Mouse (Mus musculus) spleen, embryonic (tissue): ENCODE measurements around the gene Rassf1.

Source experiments
- CTCF ChIA-PET: fragments of 350-600 bp; sonication (Branson Sonifier 250); formaldehyde crosslinking; loops from one replicate; lab custom pipeline; 2022; lab: Charles Lee

Rassf1 gene

GRCm38 (mm10) chr9:107551117-107551889 lies at the start of gene Rassf1:
Rassf1 (plus strand) TSS chr9:107551555.
- CTCF ChIA-PET = interaction anchor here (1.4 kb wide), 1 partner anchor 12 kb away, joined by 3 read pairs; the partner anchor contains the start of gene Tusc2

GRCm38 (mm10) chr9:107502131-107502846 lies 49.1 kb upstream of the Rassf1 start:
- CTCF ChIA-PET = no interaction called here

- CTCF ChIA-PET = no interaction called here
Measured at GRCm38 (mm10) chr9:107504662-107505537, 46.5 kb upstream of the Rassf1 start.

GRCm38 (mm10) chr9:107508266-107508665 lies 43.1 kb upstream of the Rassf1 start:
- CTCF ChIA-PET = no interaction called here

GRCm38 (mm10) chr9:107510384-107511100 lies 40.8 kb upstream of the Rassf1 start:
- CTCF ChIA-PET = no interaction called here

- CTCF ChIA-PET = interaction anchor here (0.7 kb wide), 1 partner anchor 1271 kb away, joined by 4 read pairs; no protein-coding TSS in a partner anchor
Measured at GRCm38 (mm10) chr9:107511436-107511835, 39.9 kb upstream of the Rassf1 start.

- CTCF ChIA-PET = no interaction called here
Measured at GRCm38 (mm10) chr9:107512326-107512725, 39.0 kb upstream of the Rassf1 start.

GRCm38 (mm10) chr9:107514303-107514955 lies 36.9 kb upstream of the Rassf1 start:
- CTCF ChIA-PET = no interaction called here

- CTCF ChIA-PET = interaction anchor here (0.7 kb wide), 1 partner anchor 152 kb away, joined by 5 read pairs; no protein-coding TSS in a partner anchor
Measured at GRCm38 (mm10) chr9:107520331-107520730, 31.0 kb upstream of the Rassf1 start.

GRCm38 (mm10) chr9:107521190-107521589 lies 30.2 kb upstream of the Rassf1 start:
- CTCF ChIA-PET = interaction anchor here (0.7 kb wide), 1 partner anchor 153 kb away, joined by 5 read pairs; no protein-coding TSS in a partner anchor

- CTCF ChIA-PET = no interaction called here
Measured at GRCm38 (mm10) chr9:107521711-107522399, 29.5 kb upstream of the Rassf1 start.

GRCm38 (mm10) chr9:107522400-107522711 lies 29.0 kb upstream of the Rassf1 start:
- CTCF ChIA-PET = no interaction called here

GRCm38 (mm10) chr9:107526198-107527026 lies 24.9 kb upstream of the Rassf1 start:
- CTCF ChIA-PET = no interaction called here

- CTCF ChIA-PET = no interaction called here
Measured at GRCm38 (mm10) chr9:107533791-107534407, 17.5 kb upstream of the Rassf1 start, which contains the start of gene Tmem115. Tmem115 (plus strand) TSS chr9:107533945.

- CTCF ChIA-PET = no interaction called here
Measured at GRCm38 (mm10) chr9:107534408-107535202, 16.8 kb upstream of the Rassf1 start.

GRCm38 (mm10) chr9:107538231-107538630 lies 13.1 kb upstream of the Rassf1 start:
- CTCF ChIA-PET = no interaction called here

GRCm38 (mm10) chr9:107538711-107539110 lies 12.6 kb upstream of the Rassf1 start:
- CTCF ChIA-PET = no interaction called here

GRCm38 (mm10) chr9:107539940-107540339 lies 11.4 kb upstream of the Rassf1 start:
- CTCF ChIA-PET = no interaction called here
